Mouse (Mus musculus) ZHBTc4 (cell line): ENCODE data around the gene Ankfn1.

Experiments used
- DNase-seq: peaks from one replicate; pipeline ENCODE4 v3.0.0-alpha.2; 2011; ENCODE audit warnings: low read depth, low spot score

The Ankfn1 gene

GRCm38 (mm10) chr11:89472871-89473270, 304.6 kb downstream of the Ankfn1 start:
- DNase-seq, result no peak

DNA sequence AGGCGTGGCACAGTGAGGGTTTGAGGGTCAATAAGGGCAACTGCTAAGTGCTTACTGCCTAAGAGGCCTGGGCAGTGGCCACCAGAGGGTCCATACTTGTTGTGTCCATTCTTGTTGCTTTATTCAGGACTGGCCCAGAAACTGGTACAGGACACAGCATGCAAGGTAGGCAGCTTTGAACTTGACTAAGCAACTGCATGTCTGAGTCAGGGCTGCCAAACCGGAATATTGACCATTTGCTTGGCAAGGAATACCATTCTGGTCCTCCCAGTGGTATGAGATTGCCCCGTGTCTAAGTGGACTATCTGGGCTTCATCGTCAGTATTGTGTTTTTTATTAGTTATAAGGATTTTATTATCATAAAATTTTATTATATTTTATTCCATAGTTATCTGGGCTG, 312.1 kb downstream of the Ankfn1 start:
- no peak for DNase-seq

GRCm38 (mm10) chr11:89462216-89462615, 315.2 kb downstream of the Ankfn1 start:
- DNase-seq, result no peak

DNA sequence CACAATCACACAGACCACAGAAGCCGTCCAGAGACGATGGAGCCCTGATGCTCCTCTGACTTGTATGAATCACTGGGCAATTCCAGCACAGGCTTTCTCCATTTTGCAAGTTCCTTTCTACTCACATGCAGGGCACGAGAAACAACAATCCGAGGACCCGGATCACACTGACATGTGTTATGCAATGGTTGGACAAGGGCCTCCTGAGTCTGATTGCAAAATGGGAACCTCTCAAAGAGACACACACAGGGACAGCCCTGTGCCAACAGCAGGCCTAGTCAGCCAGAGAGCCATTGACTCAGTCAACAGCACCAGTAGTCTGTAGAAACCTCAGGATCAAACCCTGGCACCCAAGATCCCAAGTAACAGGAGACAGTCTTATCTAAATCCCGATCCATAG, 318.0 kb downstream of the Ankfn1 start:
- DNase-seq, result no peak

DNA sequence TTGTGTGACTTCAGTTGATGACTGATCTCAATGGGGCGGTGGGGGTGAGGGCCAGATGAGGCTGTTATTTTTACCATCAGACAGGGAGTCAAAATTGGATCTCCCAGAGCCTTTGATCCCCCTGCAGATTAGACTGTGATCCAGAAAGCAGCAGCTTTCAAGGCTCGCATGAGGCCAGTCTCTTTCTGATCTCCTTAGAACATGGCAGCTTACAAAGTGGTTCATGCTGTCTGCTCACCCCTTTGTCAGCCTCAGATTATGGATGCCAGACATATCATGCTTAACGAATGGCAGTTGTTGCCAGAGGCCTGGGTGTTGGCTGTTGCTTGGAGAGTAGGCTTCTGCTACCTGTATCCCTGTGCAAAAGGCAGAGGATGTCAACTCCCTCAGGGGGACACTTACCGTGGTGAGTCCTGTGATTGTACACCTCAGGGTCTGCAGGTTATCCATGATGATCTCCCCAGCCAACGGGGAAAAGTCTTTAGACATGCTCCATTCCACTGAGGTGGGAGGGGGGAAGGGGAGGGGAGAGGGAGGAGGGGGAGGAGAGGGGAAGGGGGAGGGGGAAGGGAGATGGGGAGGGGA, 321.7 kb downstream of the Ankfn1 start:
- DNase-seq, result no peak

DNA sequence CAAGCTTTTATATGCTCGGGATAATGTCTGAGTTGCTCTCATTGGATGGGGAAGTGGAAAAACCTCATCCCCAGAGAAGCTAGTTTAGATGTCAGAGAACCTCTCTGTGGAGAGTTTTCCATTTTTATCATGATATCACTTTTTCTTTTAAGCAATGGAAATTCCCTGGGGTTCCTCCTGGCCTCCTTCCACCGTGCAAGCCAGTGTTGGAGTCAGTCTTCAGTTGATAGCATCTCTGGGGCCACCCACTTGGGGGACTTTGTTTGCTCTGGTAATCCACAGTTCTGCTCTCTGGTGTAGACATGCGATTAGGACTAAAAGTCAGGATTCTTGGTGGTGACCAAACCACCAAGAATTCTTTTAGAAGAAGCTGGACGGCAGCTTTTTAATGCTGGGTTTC, 322.8 kb downstream of the Ankfn1 start:
- no peak for DNase-seq

DNA sequence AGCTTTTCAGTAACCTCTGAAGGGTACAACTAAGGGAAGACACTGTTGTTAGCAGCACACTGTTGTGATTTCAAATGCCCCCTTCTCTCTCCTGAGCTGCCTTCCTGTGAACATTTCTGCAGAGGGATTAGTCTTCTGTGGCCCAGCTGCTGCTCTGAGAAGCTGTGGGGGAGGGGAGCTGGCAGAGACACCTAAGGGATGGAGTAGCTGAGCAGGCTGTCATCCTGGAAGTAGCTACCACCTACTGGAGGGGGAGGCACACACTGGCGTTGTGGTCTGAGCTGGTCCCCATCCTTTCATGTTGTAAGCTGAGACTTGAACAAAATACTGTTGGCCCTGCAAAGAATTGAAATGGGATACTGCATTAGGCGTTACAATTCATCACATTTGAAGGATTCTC, 324.6 kb downstream of the Ankfn1 start:
- DNase-seq, result no peak

- DNase-seq, result no peak
These were observed 327.0 kb downstream of the Ankfn1 start for GRCm38 (mm10) chr11:89450406-89450805.

DNA sequence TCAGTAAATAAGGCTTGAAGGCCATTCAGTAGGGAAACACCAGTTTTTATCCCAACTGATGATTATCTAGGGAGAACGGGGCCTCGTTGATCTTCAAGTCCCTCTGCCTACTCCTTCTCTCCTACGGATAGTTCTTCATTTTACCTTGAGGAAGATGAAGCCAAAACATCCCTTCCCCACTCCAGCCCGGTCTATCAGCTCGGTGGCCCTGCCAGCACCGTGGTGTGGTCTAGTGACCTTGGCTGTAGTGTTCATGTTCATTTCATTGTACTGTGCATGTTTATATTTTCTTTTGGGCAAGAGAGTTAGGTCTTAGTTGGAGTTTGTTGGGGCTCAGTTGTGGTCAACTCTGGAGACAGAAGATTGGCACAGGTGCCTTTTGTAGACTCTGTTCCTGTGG, 328.5 kb downstream of the Ankfn1 start:
- DNase-seq, result no peak

DNA sequence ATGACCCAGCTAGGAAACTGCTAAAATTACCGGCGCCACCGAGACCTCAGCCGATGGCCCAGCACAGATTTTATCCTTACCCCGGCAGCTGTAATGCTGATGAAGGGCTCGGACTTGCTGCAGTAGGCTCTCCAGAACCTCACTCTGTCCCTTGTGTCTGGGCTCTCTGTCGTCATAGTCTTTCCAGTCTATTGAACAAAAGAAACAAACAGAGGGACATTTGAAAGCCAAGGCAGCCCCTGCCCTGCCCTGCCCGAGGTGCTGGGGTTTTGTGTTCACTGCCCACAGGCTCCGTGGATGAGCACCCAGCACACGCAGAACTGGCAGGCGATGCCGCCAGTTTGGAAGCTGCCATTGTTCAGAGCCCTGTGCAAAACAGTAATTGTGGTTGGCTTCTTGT, 330.0 kb downstream of the Ankfn1 start:
- no peak for DNase-seq

- no peak for DNase-seq
These were observed 336.9 kb downstream of the Ankfn1 start for GRCm38 (mm10) chr11:89440566-89440965.

GRCm38 (mm10) chr11:89424358-89424757, 353.1 kb downstream of the Ankfn1 start:
- peak; percentile 56 for DNase-seq

DNA sequence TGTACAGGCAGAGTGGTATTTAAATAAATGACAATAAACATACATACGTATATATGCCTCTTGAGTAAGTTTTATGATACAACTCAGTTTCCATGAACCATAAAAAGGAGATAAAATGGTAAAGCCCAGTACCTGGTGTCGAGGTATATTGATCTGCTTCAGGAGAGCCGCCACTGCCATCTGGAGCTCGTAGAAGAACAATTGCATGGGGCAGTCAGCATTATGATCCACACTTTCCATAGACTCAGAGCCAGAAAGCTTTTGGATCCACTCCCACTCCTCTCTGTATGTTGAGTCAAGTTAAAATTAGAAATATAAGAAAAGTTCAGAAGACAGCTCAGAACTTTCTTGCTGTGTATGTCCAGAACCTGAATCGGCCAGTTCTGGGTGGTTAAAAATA, 354.8 kb downstream of the Ankfn1 start:
- DNase-seq, result no peak

DNA sequence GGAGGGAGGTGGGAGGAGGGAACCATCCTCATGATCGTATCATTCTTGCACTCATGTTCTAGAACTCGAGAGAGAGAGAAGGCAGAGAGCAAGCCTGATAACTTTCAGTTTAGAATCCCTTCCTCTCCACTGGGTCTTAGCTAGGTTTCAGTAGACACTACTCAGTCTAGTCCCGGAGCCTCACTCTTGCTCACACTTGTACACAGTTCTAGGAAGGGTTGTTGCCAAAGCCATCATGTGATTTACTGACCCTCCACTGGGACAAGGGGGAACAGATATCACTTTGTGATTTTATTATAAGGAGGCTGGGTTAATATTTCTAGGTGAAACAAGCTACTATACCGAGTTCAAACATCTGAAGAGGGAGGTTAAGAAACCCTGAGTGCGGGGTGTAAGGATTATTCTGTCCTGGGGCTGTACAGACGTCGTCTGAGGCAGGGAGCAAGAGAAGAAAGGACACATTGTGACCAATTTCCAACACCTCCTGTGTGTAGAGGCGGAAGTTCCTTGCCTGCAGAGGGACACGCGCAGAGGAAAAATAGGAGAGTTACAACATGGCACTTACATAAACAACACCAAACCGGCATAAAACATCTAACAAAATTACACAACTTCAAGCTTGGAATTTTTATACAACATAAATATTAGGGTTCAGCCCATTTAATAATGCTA, 356.6 kb downstream of the Ankfn1 start:
- DNase-seq, result no peak

DNA sequence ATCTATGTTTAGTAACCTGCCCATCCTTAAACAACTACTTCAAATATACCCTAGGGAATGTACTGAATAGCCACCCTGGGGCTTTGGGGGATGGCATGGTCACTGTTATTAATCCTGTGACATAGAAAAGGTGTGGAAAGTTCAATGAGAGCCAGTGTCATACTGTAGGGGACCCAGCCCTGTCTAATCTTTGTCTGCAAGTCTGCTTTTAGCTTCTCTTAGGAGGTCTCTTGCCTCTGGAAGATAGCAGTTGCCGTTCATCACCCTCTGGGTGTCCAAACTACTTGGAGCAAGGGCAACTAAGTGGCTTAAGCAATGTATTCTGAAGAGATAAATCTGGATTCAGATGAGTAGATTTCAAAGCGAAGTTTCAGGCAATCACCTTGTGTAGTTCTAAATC, 357.6 kb downstream of the Ankfn1 start:
- DNase-seq, result no peak

- DNase-seq, result no peak
These were observed 358.8 kb downstream of the Ankfn1 start for GRCm38 (mm10) chr11:89418644-89419043.

DNA sequence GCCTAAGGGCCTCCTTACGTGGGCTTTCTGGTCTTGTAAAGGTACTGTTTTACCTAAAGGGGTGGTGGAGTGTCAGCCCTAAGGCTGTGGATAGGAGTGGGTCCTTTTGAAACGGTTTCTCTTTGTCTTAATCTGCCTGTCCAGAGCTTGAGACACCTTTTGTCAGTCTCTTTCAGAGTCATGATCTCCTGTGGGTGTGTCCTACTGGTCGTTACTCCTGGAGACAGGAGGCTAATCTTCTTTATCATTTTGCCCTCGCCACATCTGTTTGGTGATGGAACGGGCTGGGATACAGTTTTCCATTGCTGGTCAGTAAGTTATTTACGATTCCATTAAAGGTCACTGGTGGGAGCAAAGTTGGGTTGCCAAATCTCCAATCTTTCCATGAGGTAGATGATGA, 360.7 kb downstream of the Ankfn1 start:
- no peak for DNase-seq

GRCm38 (mm10) chr11:89408774-89409173, 368.7 kb downstream of the Ankfn1 start:
- no peak for DNase-seq

GRCm38 (mm10) chr11:89404489-89404888, 373.0 kb downstream of the Ankfn1 start:
- DNase-seq, result no peak

GRCm38 (mm10) chr11:89403436-89403835, 374.0 kb downstream of the Ankfn1 start:
- DNase-seq, result no peak

GRCm38 (mm10) chr11:89388851-89389250, 388.6 kb downstream of the Ankfn1 start:
- no peak for DNase-seq

DNA sequence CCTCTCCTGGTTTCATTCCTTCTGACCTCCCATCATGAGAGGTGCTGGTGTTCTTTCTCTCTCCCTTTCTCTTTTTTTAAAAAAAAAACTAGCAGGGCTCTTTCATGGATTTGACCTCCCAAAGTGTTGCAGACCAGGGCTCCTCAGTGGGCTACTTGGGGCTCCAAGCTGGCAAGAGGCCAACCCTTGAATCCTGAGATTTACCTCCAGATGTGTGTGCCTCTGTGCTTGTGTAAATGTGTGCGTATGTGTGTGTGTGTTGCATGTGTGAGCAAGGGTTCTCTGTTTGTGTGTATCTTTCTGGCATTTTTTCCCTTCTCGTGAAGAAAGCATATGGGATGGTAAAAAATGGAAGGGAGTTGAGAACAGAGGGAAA, 394.8 kb downstream of the Ankfn1 start:
- DNase-seq, result no peak

- no peak for DNase-seq
These were observed 395.4 kb downstream of the Ankfn1 start for GRCm38 (mm10) chr11:89381782-89382633.
